Mouse (Mus musculus): ENCODE measurements around the gene N4bp3. TPM values are rescaled to one million over a fixed set of nuclear protein-coding genes. Genes with fewer than 3 reads are reported as not detected.

Gene N4bp3
- polyA plus RNA-seq, 1 experiment from 2014 or later: 17.0 TPM

- WGBS: 57% methylated on average over 15 of the region's 15 CpGs
- Histone ChIP-seq H3K4me2 (ENCODE audit: low read depth, low read length) (no peak overlapping the region), H3K4me3 (ENCODE audit: low read length) (peak overlapping the region; percentile 1; the same call in 1 of the 2 replicates)
Observed at GRCm38 (mm10) chr11:51646751-51647667, 3.6 kb downstream of the N4bp3 start.

GRCm38 (mm10) chr11:51646245-51646644 is 4.4 kb downstream of the N4bp3 start:
- H3K27me3 ChIP-seq (replicated peaks; ENCODE audit: control insufficient read depth, insufficient read depth, low read length): no peaks in the 10 kb centered on the region
- H3K27ac ChIP-seq (ENCODE audit: low read length): no peak overlapping the region
- H3K36me3 ChIP-seq (ENCODE audit: control insufficient read depth, insufficient read depth, low read length): peaks cover 6% of the 10 kb centered on the region; the same call in 1 of the 2 replicates
- no peak overlapping the region for H3K4me2 ChIP-seq (ENCODE audit: low read depth, low read length)
- 0 out of 2 replicates have a peak overlapping the region, but pooled peaks have one; percentile 10 for H3K9ac ChIP-seq (ENCODE audit: low read depth, low read length)
- H3K9me3 ChIP-seq (ENCODE audit: control insufficient read depth, low read length): no peaks in the 10 kb centered on the region
- no peak overlapping the region for H3K4me3 ChIP-seq (ENCODE audit: low read length)
- ATAC-seq: no peak
- peaks cover 34% of the 10 kb centered on the region for H3K4me1 ChIP-seq (ENCODE audit: control insufficient read depth, insufficient read depth, low read length)
- 76% methylated on average over 7 of the region's 7 CpGs for WGBS

More at GRCm38 (mm10) chr11:51646751-51647667, 3.6 kb downstream of the N4bp3 start:
- peak overlapping the region; percentile 61 for H3K27ac ChIP-seq (ENCODE audit: low read length)
- no peaks in the 10 kb centered on the region for H3K27me3 ChIP-seq (replicated peaks; ENCODE audit: control insufficient read depth, insufficient read depth, low read length)
- H3K36me3 ChIP-seq (ENCODE audit: control insufficient read depth, insufficient read depth, low read length): peaks cover 6% of the 10 kb centered on the region; the same call in 1 of the 2 replicates
- H3K9me3 ChIP-seq (ENCODE audit: control insufficient read depth, low read length): no peaks in the 10 kb centered on the region
- no peak overlapping the region for H3K9ac ChIP-seq (ENCODE audit: low read depth, low read length)
- no peak for ATAC-seq
- peaks cover 34% of the 10 kb centered on the region for H3K4me1 ChIP-seq (ENCODE audit: control insufficient read depth, insufficient read depth, low read length)

- Histone ChIP-seq H3K9me3 (ENCODE audit: control insufficient read depth, low read length) (no peaks in the 10 kb centered on the region), H3K27ac (ENCODE audit: low read length) (no peak overlapping the region), H3K27me3 (replicated peaks; ENCODE audit: control insufficient read depth, insufficient read depth, low read length) (no peaks in the 10 kb centered on the region), H3K36me3 (ENCODE audit: control insufficient read depth, insufficient read depth, low read length) (peaks cover 6% of the 10 kb centered on the region; the same call in 1 of the 2 replicates), H3K4me3 (ENCODE audit: low read length) (no peak overlapping the region), H3K4me1 (ENCODE audit: control insufficient read depth, insufficient read depth, low read length) (peaks cover 40% of the 10 kb centered on the region), H3K4me2 (ENCODE audit: low read depth, low read length) (no peak overlapping the region), H3K9ac (ENCODE audit: low read depth, low read length) (0 out of 2 replicates have a peak overlapping the region, but pooled peaks have one; percentile 19)
- no peak for ATAC-seq
- 76% methylated on average over 13 of the region's 13 CpGs for WGBS
Observed at GRCm38 (mm10) chr11:51645293-51645692, 5.3 kb downstream of the N4bp3 start.

GRCm38 (mm10) chr11:51644217-51644616 is 6.4 kb downstream of the N4bp3 start:
- 72% methylated on average over 16 of the region's 16 CpGs for WGBS
- Histone ChIP-seq H3K4me2 (ENCODE audit: low read depth, low read length) (no peak overlapping the region), H3K27ac (ENCODE audit: low read length) (no peak overlapping the region), H3K4me1 (ENCODE audit: control insufficient read depth, insufficient read depth, low read length) (peaks cover 31% of the 10 kb centered on the region), H3K9me3 (ENCODE audit: control insufficient read depth, low read length) (no peaks in the 10 kb centered on the region), H3K4me3 (ENCODE audit: low read length) (no peak overlapping the region), H3K9ac (ENCODE audit: low read depth, low read length) (0 out of 2 replicates have a peak overlapping the region, but pooled peaks have one; percentile 14), H3K36me3 (ENCODE audit: control insufficient read depth, insufficient read depth, low read length) (peaks cover 6% of the 10 kb centered on the region; the same call in 1 of the 2 replicates), H3K27me3 (replicated peaks; ENCODE audit: control insufficient read depth, insufficient read depth, low read length) (no peaks in the 10 kb centered on the region)
- ATAC-seq: no peak

GRCm38 (mm10) chr11:51643761-51644160 is 6.9 kb downstream of the N4bp3 start:
- Histone ChIP-seq H3K9me3 (ENCODE audit: control insufficient read depth, low read length) (no peaks in the 10 kb centered on the region), H3K36me3 (ENCODE audit: control insufficient read depth, insufficient read depth, low read length) (peaks cover 6% of the 10 kb centered on the region; the same call in 1 of the 2 replicates), H3K4me1 (ENCODE audit: control insufficient read depth, insufficient read depth, low read length) (peaks cover 26% of the 10 kb centered on the region), H3K27ac (ENCODE audit: low read length) (peak overlapping the region; percentile 28; the same call in 1 of the 2 replicates), H3K4me2 (ENCODE audit: low read depth, low read length) (no peak overlapping the region), H3K27me3 (replicated peaks; ENCODE audit: control insufficient read depth, insufficient read depth, low read length) (no peaks in the 10 kb centered on the region), H3K9ac (ENCODE audit: low read depth, low read length) (peak overlapping the region; percentile 14; the same call in 1 of the 2 replicates), H3K4me3 (ENCODE audit: low read length) (no peak overlapping the region)
- no peak for ATAC-seq
- 56% methylated on average over 15 of the region's 15 CpGs for WGBS

GRCm38 (mm10) chr11:51643202-51643601 is 7.4 kb downstream of the N4bp3 start:
- Histone ChIP-seq H3K27me3 (replicated peaks; ENCODE audit: control insufficient read depth, insufficient read depth, low read length) (no peaks in the 10 kb centered on the region), H3K36me3 (ENCODE audit: control insufficient read depth, insufficient read depth, low read length) (peaks cover 6% of the 10 kb centered on the region; the same call in 1 of the 2 replicates), H3K9me3 (ENCODE audit: control insufficient read depth, low read length) (no peaks in the 10 kb centered on the region), H3K4me1 (ENCODE audit: control insufficient read depth, insufficient read depth, low read length) (peaks cover 20% of the 10 kb centered on the region), H3K4me3 (ENCODE audit: low read length) (no peak overlapping the region), H3K27ac (ENCODE audit: low read length) (no peak overlapping the region), H3K4me2 (ENCODE audit: low read depth, low read length) (no peak overlapping the region), H3K9ac (ENCODE audit: low read depth, low read length) (peak overlapping the region; percentile 14; the same call in 1 of the 2 replicates)
- 68% methylated on average over 9 of the region's 9 CpGs for WGBS
- no peak for ATAC-seq

GRCm38 (mm10) chr11:51640748-51641147 is 9.9 kb downstream of the N4bp3 start:
- no peaks in the 10 kb centered on the region for H3K9me3 ChIP-seq (ENCODE audit: control insufficient read depth, low read length)
- no peak for ATAC-seq
- H3K4me2 ChIP-seq (ENCODE audit: low read depth, low read length): no peak overlapping the region
- H3K4me3 ChIP-seq (ENCODE audit: low read length): no peak overlapping the region
- peaks cover 6% of the 10 kb centered on the region; the same call in 1 of the 2 replicates for H3K36me3 ChIP-seq (ENCODE audit: control insufficient read depth, insufficient read depth, low read length)
- H3K27ac ChIP-seq (ENCODE audit: low read length): 0 out of 2 replicates have a peak overlapping the region, but pooled peaks have one; percentile 4
- H3K9ac ChIP-seq (ENCODE audit: low read depth, low read length): no peak overlapping the region
- H3K4me1 ChIP-seq (ENCODE audit: control insufficient read depth, insufficient read depth, low read length): peaks cover 19% of the 10 kb centered on the region
- WGBS: 82% methylated on average over 7 of the region's 7 CpGs
- H3K27me3 ChIP-seq (replicated peaks; ENCODE audit: control insufficient read depth, insufficient read depth, low read length): no peaks in the 10 kb centered on the region

- Histone ChIP-seq H3K9ac (ENCODE audit: low read depth, low read length) (0 out of 2 replicates have a peak overlapping the region, but pooled peaks have one; percentile 31), H3K9me3 (ENCODE audit: control insufficient read depth, low read length) (no peaks in the 10 kb centered on the region)
- WGBS: 70% methylated on average over 5 of the region's 5 CpGs
Observed at GRCm38 (mm10) chr11:51638497-51638896, 12.1 kb downstream of the N4bp3 start.

GRCm38 (mm10) chr11:51637971-51638414 is 12.6 kb downstream of the N4bp3 start:
- Histone ChIP-seq H3K4me1 (ENCODE audit: control insufficient read depth, insufficient read depth, low read length) (peaks cover 16% of the 10 kb centered on the region), H3K9me3 (ENCODE audit: control insufficient read depth, low read length) (no peaks in the 10 kb centered on the region), H3K27me3 (replicated peaks; ENCODE audit: control insufficient read depth, insufficient read depth, low read length) (no peaks in the 10 kb centered on the region), H3K27ac (ENCODE audit: low read length) (peak overlapping the region; percentile 43; the same call in 1 of the 2 replicates), H3K9ac (ENCODE audit: low read depth, low read length) (peak overlapping the region; percentile 31; the same call in 1 of the 2 replicates), H3K36me3 (ENCODE audit: control insufficient read depth, insufficient read depth, low read length) (no peaks in the 10 kb centered on the region), H3K4me3 (ENCODE audit: low read length) (0 out of 2 replicates have a peak overlapping the region, but pooled peaks have one; percentile 13), H3K4me2 (ENCODE audit: low read depth, low read length) (peak overlapping the region; percentile 26)
- WGBS: 10% methylated on average over 17 of the region's 17 CpGs
- no peak for ATAC-seq

More at GRCm38 (mm10) chr11:51638497-51638896, 12.1 kb downstream of the N4bp3 start:
- Histone ChIP-seq H3K27ac (ENCODE audit: low read length) (0 out of 2 replicates have a peak overlapping the region, but pooled peaks have one; percentile 43), H3K36me3 (ENCODE audit: control insufficient read depth, insufficient read depth, low read length) (peaks cover under 1% of the 10 kb centered on the region; the same call in 1 of the 2 replicates), H3K4me1 (ENCODE audit: control insufficient read depth, insufficient read depth, low read length) (peaks cover 20% of the 10 kb centered on the region), H3K4me3 (ENCODE audit: low read length) (no peak overlapping the region), H3K27me3 (replicated peaks; ENCODE audit: control insufficient read depth, insufficient read depth, low read length) (no peaks in the 10 kb centered on the region), H3K4me2 (ENCODE audit: low read depth, low read length) (peak overlapping the region; percentile 26; the same call in 1 of the 2 replicates)
- ATAC-seq: no peak
